Mouse (Mus musculus): ENCODE measurements at regions not wholly inside any gene's neighbourhood (a gene's known extent, or its start where the extent isn't known, plus 50 kb on each side); places are given as distances from the start of the nearest gene placed in this dataset.

- TF ChIP-seq CTCF (IDR thresholded peaks at IDR 0.05; ENCODE audit: control insufficient read depth, insufficient read depth, insufficient replicate concordance, low read depth, low read length) (no peak), POLR2A (IDR thresholded peaks at IDR 0.05; ENCODE audit: control insufficient read depth, low read depth, low read length) (no peak)
These were observed 198.7 kb downstream of the Ttc32 start for GRCm38 (mm10) chr12:9228486-9228885.
